Comparison of ENCODE assay signal across 8 mouse cellular contexts in the genomic region with DNA sequence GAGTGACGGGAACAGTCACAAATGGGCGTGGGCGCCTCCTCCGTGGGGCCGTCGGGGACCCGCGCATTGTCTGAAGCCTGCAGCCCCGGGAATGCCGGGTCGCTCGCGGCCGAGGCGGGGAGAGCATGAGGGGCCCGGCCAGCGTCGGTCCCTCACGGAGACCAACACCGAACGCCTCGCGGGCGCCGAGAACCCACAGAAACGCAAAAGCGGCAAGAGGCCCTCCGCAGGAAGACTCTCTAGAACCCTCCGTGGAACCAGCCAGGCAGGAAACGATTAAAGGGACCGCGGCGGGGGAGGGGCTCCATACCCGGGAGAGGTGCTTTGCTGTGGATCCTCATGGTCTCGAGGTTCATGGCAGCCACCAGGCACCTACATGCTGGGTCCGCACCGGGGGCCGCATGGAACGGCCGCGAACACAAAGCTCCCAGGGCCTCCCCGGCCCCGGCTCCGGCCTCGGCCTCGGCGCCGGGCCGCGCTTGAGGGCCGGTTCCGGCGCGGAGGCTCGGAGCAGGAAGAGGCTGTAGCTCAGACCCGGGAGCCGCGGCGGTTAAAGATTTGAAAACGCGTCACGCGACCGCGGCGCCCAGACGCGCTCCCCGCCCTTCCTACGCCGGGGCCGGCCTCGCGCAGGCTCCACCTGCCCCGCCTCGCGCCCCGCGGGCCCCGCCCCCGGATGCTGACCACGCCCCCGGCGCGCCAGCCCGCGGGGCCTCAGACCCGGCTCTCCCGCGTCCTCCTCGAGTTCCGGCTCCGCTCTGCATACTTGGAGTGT. TPM values are rescaled to one million over a fixed set of nuclear protein-coding genes. Genes with fewer than 3 reads are reported as not detected.
DNase-seq lines count a peak whose midpoint lies in the region; ATAC-seq and TF ChIP-seq lines count a peak whose summit lies in the region.

A gene (minus strand): TSS at position 560 of the 775 bp plus-strand sequence.
A gene (plus strand): TSS at position 694 of the 775 bp plus-strand sequence.

- no peaks in the 10 kb centered on the region for H3K27me3 ChIP-seq in ES-Bruce4 (ENCODE audit: control insufficient read depth, insufficient read depth, low read length, poor library complexity, severe bottlenecking)
- H3K27me3 ChIP-seq in forebrain, embryonic 12.5 days = no peaks in the 10 kb centered on the region
- no peaks in the 10 kb centered on the region for H3K27me3 ChIP-seq in heart, postnatal 0 days (ENCODE audit: control insufficient read depth, insufficient read depth, low read length)
- H3K27me3 ChIP-seq in liver, embryonic 15.5 days = no peaks in the 10 kb centered on the region
- no peaks in the 10 kb centered on the region for H3K27me3 ChIP-seq in neural tube, embryonic 11.5 days (ENCODE audit: control insufficient read depth, insufficient read depth, low read length)
- H3K27me3 ChIP-seq in stomach, embryonic 16.5 days (ENCODE audit: control insufficient read depth, insufficient read depth, low read length) = no peaks in the 10 kb centered on the region

- H3K27ac ChIP-seq in ES-Bruce4 (ENCODE audit: insufficient read depth, low read length) = peak within 1 kb of the TSS; percentile 86
- peak within 1 kb of the TSS; percentile 91 for H3K27ac ChIP-seq in forebrain, embryonic 12.5 days
- peak within 1 kb of the TSS; percentile 81 for H3K27ac ChIP-seq in heart, postnatal 0 days (ENCODE audit: low read depth)
- peak within 1 kb of the TSS; percentile 95 for H3K27ac ChIP-seq in liver, embryonic 15.5 days (replicated peaks)
- H3K27ac ChIP-seq in neural tube, embryonic 11.5 days (ENCODE audit: low read depth, low read length) = peak within 1 kb of the TSS; percentile 68
- peak within 1 kb of the TSS; percentile 85 for H3K27ac ChIP-seq in stomach, embryonic 16.5 days (ENCODE audit: low read length)

- H3K36me3 ChIP-seq in ES-Bruce4 (ENCODE audit: control insufficient read depth, insufficient read depth, low read length, poor library complexity, severe bottlenecking) = peaks cover 40% of the 10 kb centered on the region
- peaks cover 23% of the 10 kb centered on the region for H3K36me3 ChIP-seq in forebrain, embryonic 12.5 days (replicated peaks)
- peaks cover 11% of the 10 kb centered on the region for H3K36me3 ChIP-seq in heart, postnatal 0 days (replicated peaks; ENCODE audit: control insufficient read depth, insufficient read depth, low read length)
- peaks cover 33% of the 10 kb centered on the region for H3K36me3 ChIP-seq in liver, embryonic 15.5 days (replicated peaks)
- no peaks in the 10 kb centered on the region for H3K36me3 ChIP-seq in neural tube, embryonic 11.5 days (ENCODE audit: control insufficient read depth, insufficient read depth, low read length)
- peaks cover 4% of the 10 kb centered on the region; the same call in 1 of the 2 replicates for H3K36me3 ChIP-seq in stomach, embryonic 16.5 days (ENCODE audit: control insufficient read depth, insufficient read depth, low read length)

- TF ChIP-seq POLR2A in ES-Bruce4 (IDR thresholded peaks at IDR 0.05; ENCODE audit: insufficient read depth, low read length) = peak; percentile 81

- peaks cover 1% of the 10 kb centered on the region for H3K4me1 ChIP-seq in ES-Bruce4 (ENCODE audit: control insufficient read depth, insufficient read depth, low read length)
- H3K4me1 ChIP-seq in forebrain, embryonic 12.5 days = peaks cover 16% of the 10 kb centered on the region; the same call in 1 of the 2 replicates
- peaks cover 7% of the 10 kb centered on the region for H3K4me1 ChIP-seq in heart, postnatal 0 days (ENCODE audit: control insufficient read depth, insufficient read depth)
- H3K4me1 ChIP-seq in liver, embryonic 15.5 days (replicated peaks) = peaks cover 17% of the 10 kb centered on the region
- no peaks in the 10 kb centered on the region; the same call in 1 of the 2 replicates for H3K4me1 ChIP-seq in neural tube, embryonic 11.5 days (ENCODE audit: control insufficient read depth, insufficient read depth, low read length)
- H3K4me1 ChIP-seq in stomach, embryonic 16.5 days (ENCODE audit: control insufficient read depth, insufficient read depth, low read length) = peaks cover 5% of the 10 kb centered on the region; the same call in 1 of the 2 replicates

- 0 out of 2 replicates have a peak, but pooled peaks have one; percentile 17 for TF ChIP-seq EP300 in ES-Bruce4 (IDR thresholded peaks at IDR 0.05; ENCODE audit: insufficient read depth, low read depth, low read length)
- TF ChIP-seq EP300 in heart, postnatal 0 days (IDR thresholded peaks at IDR 0.05; ENCODE audit: low read depth) = no peak

- peak within 1 kb of the TSS; percentile 63 for H3K4me2 ChIP-seq in forebrain, embryonic 12.5 days
- H3K4me2 ChIP-seq in heart, postnatal 0 days (ENCODE audit: low read depth, low read length) = peak within 1 kb of the TSS; percentile 79
- H3K4me2 ChIP-seq in liver, embryonic 15.5 days = peak within 1 kb of the TSS; percentile 86
- H3K4me2 ChIP-seq in neural tube, embryonic 11.5 days (ENCODE audit: low read depth) = peak within 1 kb of the TSS; percentile 52
- peak within 1 kb of the TSS; percentile 74 for H3K4me2 ChIP-seq in stomach, embryonic 16.5 days (ENCODE audit: low read depth, low read length)

- WGBS in forebrain, embryonic 12.5 days = under 1% methylated on average over 77 of the region's 93 CpGs
- under 1% methylated on average over 82 of the region's 93 CpGs for WGBS in heart, postnatal 0 days
- WGBS in liver, embryonic 15.5 days (ENCODE audit: insufficient replicate concordance) = under 1% methylated on average over 85 of the region's 93 CpGs
- WGBS in neural tube, embryonic 11.5 days = under 1% methylated on average over 81 of the region's 93 CpGs
- under 1% methylated on average over 93 of the region's 93 CpGs for WGBS in stomach, embryonic 16.5 days

- DNase-seq in c-Kit-positive CD71-positive TER-119-positive erythroid progenitor cells, embryonic 14.5 days (ENCODE audit: low spot score) = peak; percentile 81
- DNase-seq in heart, postnatal 0 days (ENCODE audit: low spot score) = peak; percentile 88
- DNase-seq in kidney, postnatal 36 days = peak; percentile 93 to 96
- peak; percentile 96 for DNase-seq in neural tube, embryonic 11.5 days (ENCODE audit: low spot score)

- H3K4me3 ChIP-seq in ES-Bruce4 (ENCODE audit: low read depth, low read length) = peak within 1 kb of the TSS; percentile 100
- H3K4me3 ChIP-seq in forebrain, embryonic 12.5 days (replicated peaks) = peak within 1 kb of the TSS; percentile 81
- peak within 1 kb of the TSS; percentile 91 for H3K4me3 ChIP-seq in heart, postnatal 0 days (ENCODE audit: low read depth, low read length)
- peak within 1 kb of the TSS; percentile 95 for H3K4me3 ChIP-seq in liver, embryonic 15.5 days (replicated peaks)
- H3K4me3 ChIP-seq in neural tube, embryonic 11.5 days (ENCODE audit: low read depth, low read length) = peak within 1 kb of the TSS; percentile 84
- peak within 1 kb of the TSS; percentile 86 for H3K4me3 ChIP-seq in stomach, embryonic 16.5 days (replicated peaks; ENCODE audit: low read length)

- ATAC-seq in forebrain, embryonic 12.5 days (ENCODE audit: low FRiP score) = peak; percentile 97
- peak; percentile 99 for ATAC-seq in heart, postnatal 0 days (ENCODE audit: insufficient read depth, low read depth)
- peak; percentile 98 for ATAC-seq in liver, embryonic 15.5 days (ENCODE audit: insufficient read depth)
- peak; percentile 95 for ATAC-seq in neural tube, embryonic 11.5 days (ENCODE audit: insufficient read depth, low FRiP score, low TSS enrichment)
- ATAC-seq in stomach, embryonic 16.5 days (ENCODE audit: insufficient read depth, low FRiP score) = peak; percentile 99

- no peaks in the 10 kb centered on the region for H3K9me3 ChIP-seq in ES-Bruce4 (replicated peaks; ENCODE audit: control insufficient read depth, insufficient read depth, low read length, poor library complexity, severe bottlenecking)
- no peaks in the 10 kb centered on the region for H3K9me3 ChIP-seq in forebrain, embryonic 12.5 days
- H3K9me3 ChIP-seq in heart, postnatal 0 days (replicated peaks; ENCODE audit: control insufficient read depth, low read length) = no peaks in the 10 kb centered on the region
- H3K9me3 ChIP-seq in liver, embryonic 15.5 days (replicated peaks) = no peaks in the 10 kb centered on the region
- no peaks in the 10 kb centered on the region for H3K9me3 ChIP-seq in neural tube, embryonic 11.5 days (ENCODE audit: control insufficient read depth, low read length)
- H3K9me3 ChIP-seq in stomach, embryonic 16.5 days (replicated peaks; ENCODE audit: control insufficient read depth, low read length) = no peaks in the 10 kb centered on the region

- peak within 1 kb of the TSS; percentile 99 for H3K9ac ChIP-seq in ES-Bruce4 (ENCODE audit: low read depth, poor library complexity, severe bottlenecking)
- peak within 1 kb of the TSS; percentile 88 for H3K9ac ChIP-seq in forebrain, embryonic 12.5 days
- peak within 1 kb of the TSS; percentile 85 for H3K9ac ChIP-seq in heart, postnatal 0 days (replicated peaks; ENCODE audit: low read depth, low read length)
- peak within 1 kb of the TSS; percentile 97 for H3K9ac ChIP-seq in liver, embryonic 15.5 days
- peak within 1 kb of the TSS; percentile 90 for H3K9ac ChIP-seq in neural tube, embryonic 11.5 days (ENCODE audit: low read length)
- H3K9ac ChIP-seq in stomach, embryonic 16.5 days (ENCODE audit: low read length) = peak within 1 kb of the TSS; percentile 94

- TF ChIP-seq CTCF in ES-Bruce4 (IDR thresholded peaks at IDR 0.05; ENCODE audit: low read depth, low read length) = no peak
- no peak for TF ChIP-seq CTCF in heart, postnatal 0 days (IDR thresholded peaks at IDR 0.05; ENCODE audit: low read depth)

RNA-seq across cellular contexts. Expression of the first gene that starts in this region (rescaled TPM):
- 207 and 213 TPM in 2 replicates for polyA plus RNA-seq in ES-Bruce4 (2011; ENCODE audit: insufficient read depth, insufficient read length, low read depth, missing spikeins)
- polyA plus RNA-seq in forebrain, embryonic 12.5 days (2016; fragmentation: Nextera tagmentation; extraction: Ambion mirVana) = 67.6 and 69.1 TPM in 2 replicates
- total RNA-seq in heart, postnatal 0 days (2014; rRNA removed; ENCODE audit: low replicate concordance) = 8.1 and 22.3 TPM in 2 replicates
- 7.7 and 8.5 TPM in 2 replicates for polyA plus RNA-seq in heart, postnatal 0 days (2015; fragmentation: Nextera tagmentation; extraction: Ambion mirVana)
- 24.0 and 27.4 TPM in 2 replicates for polyA plus RNA-seq in liver, embryonic 15.5 days (2015; fragmentation: Nextera tagmentation; extraction: Ambion mirVana)
- polyA plus RNA-seq in neural tube, embryonic 11.5 days (2014; fragmentation: Nextera tagmentation; extraction: Ambion mirVana) = 66.3 and 72.2 TPM in 2 replicates
- 26.0 and 30.9 TPM in 2 replicates for polyA plus RNA-seq in stomach, embryonic 16.5 days (2015; fragmentation: Nextera tagmentation; extraction: Ambion mirVana)

RNA-seq across cellular contexts. Expression of the second gene that starts in this region (rescaled TPM):
- 77.4 and 80.5 TPM in 2 replicates for polyA plus RNA-seq in ES-Bruce4 (2011; ENCODE audit: insufficient read depth, insufficient read length, low read depth, missing spikeins)
- polyA plus RNA-seq in forebrain, embryonic 12.5 days (2016; fragmentation: Nextera tagmentation; extraction: Ambion mirVana) = 10.8 and 12.8 TPM in 2 replicates
- 6.6 and 7.7 TPM in 2 replicates for total RNA-seq in heart, postnatal 0 days (2014; rRNA removed; ENCODE audit: low replicate concordance)
- 11.7 and 11.9 TPM in 2 replicates for polyA plus RNA-seq in heart, postnatal 0 days (2015; fragmentation: Nextera tagmentation; extraction: Ambion mirVana)
- polyA plus RNA-seq in liver, embryonic 15.5 days (2015; fragmentation: Nextera tagmentation; extraction: Ambion mirVana) = 2.8 and 3.5 TPM in 2 replicates
- polyA plus RNA-seq in neural tube, embryonic 11.5 days (2014; fragmentation: Nextera tagmentation; extraction: Ambion mirVana) = 8.3 and 8.8 TPM in 2 replicates
- polyA plus RNA-seq in stomach, embryonic 16.5 days (2015; fragmentation: Nextera tagmentation; extraction: Ambion mirVana) = 10.4 and 12.5 TPM in 2 replicates

Comparison
In these comparisons a context has a peak if more than half of its experiments do, and no peak if none do; other contexts are left out.
1. Peak in every context shown above with its lines: DNase-seq, ATAC-seq, H3K4me3 ChIP-seq and H3K27ac ChIP-seq.